Mouse (Mus musculus): ENCODE measurements around the gene Sec14l1. TPM values are rescaled to one million over a fixed set of nuclear protein-coding genes. Genes with fewer than 3 reads are reported as not detected.
A peak's percentile ranks its signal among the peaks of the same experiment; 100 is the strongest.

Sec14l1 gene
- total and polyA plus RNA-seq, 3 experiments: 76.1 to 95.5 (median 82.8) TPM

GRCm38 (mm10) chr11:117086215-117086614 lies 28.8 kb upstream of the Sec14l1 start:
- Histone ChIP-seq H3K4me3 (ENCODE audit: low read depth, low read length) (no peak overlapping the region), H3K36me3 (replicated peaks) (peaks cover 41% of the 10 kb centered on the region), H3K9me3 (replicated peaks) (no peaks in the 10 kb centered on the region), H3K4me1 (ENCODE audit: insufficient read depth, low read depth, low read length) (peaks cover 58% of the 10 kb centered on the region), H3K27me3 (ENCODE audit: insufficient read depth, low read length) (no peaks in the 10 kb centered on the region)
- no peak for DNase-seq (ENCODE audit: low spot score)
- no peak for TF ChIP-seq GATA1 (IDR thresholded peaks at IDR 0.05; ENCODE audit: borderline replicate concordance, low read length)
- no peak for TF ChIP-seq GATA2 (IDR thresholded peaks at IDR 0.05; ENCODE audit: borderline replicate concordance, low read depth, low read length)
- no peak for TF ChIP-seq TAL1 (conservative IDR thresholded peaks at IDR 0.05; ENCODE audit: low read depth, low read length)
- TF ChIP-seq CTCF (IDR thresholded peaks at IDR 0.05; ENCODE audit: low read depth, low read length): no peak
- no peak for TF ChIP-seq POLR2AphosphoS5 (IDR thresholded peaks at IDR 0.05; ENCODE audit: insufficient replicate concordance, low read depth, low read length)
- no peak for ATAC-seq (ENCODE audit: extremely low read depth, insufficient number of reproducible peaks, low FRiP score, poor library complexity, severe bottlenecking)

- no peak for DNase-seq (ENCODE audit: low spot score)
- Histone ChIP-seq H3K4me1 (ENCODE audit: insufficient read depth, low read depth, low read length) (peaks cover 54% of the 10 kb centered on the region), H3K4me3 (ENCODE audit: low read depth, low read length) (no peak overlapping the region), H3K36me3 (replicated peaks) (peaks cover 31% of the 10 kb centered on the region), H3K27me3 (ENCODE audit: insufficient read depth, low read length) (peaks cover 3% of the 10 kb centered on the region; the same call in 1 of the 2 replicates), H3K9me3 (replicated peaks) (no peaks in the 10 kb centered on the region)
- ATAC-seq (ENCODE audit: extremely low read depth, insufficient number of reproducible peaks, low FRiP score, poor library complexity, severe bottlenecking): no peak
- no peak for TF ChIP-seq GATA1 (IDR thresholded peaks at IDR 0.05; ENCODE audit: borderline replicate concordance, low read length)
- no peak for TF ChIP-seq TAL1 (conservative IDR thresholded peaks at IDR 0.05; ENCODE audit: low read depth, low read length)
- no peak for TF ChIP-seq CTCF (IDR thresholded peaks at IDR 0.05; ENCODE audit: low read depth, low read length)
Observed at GRCm38 (mm10) chr11:117087036-117087799, 27.8 kb upstream of the Sec14l1 start.

GRCm38 (mm10) chr11:117088271-117088991 lies 26.5 kb upstream of the Sec14l1 start:
- no peak for DNase-seq (ENCODE audit: low spot score)

DNA sequence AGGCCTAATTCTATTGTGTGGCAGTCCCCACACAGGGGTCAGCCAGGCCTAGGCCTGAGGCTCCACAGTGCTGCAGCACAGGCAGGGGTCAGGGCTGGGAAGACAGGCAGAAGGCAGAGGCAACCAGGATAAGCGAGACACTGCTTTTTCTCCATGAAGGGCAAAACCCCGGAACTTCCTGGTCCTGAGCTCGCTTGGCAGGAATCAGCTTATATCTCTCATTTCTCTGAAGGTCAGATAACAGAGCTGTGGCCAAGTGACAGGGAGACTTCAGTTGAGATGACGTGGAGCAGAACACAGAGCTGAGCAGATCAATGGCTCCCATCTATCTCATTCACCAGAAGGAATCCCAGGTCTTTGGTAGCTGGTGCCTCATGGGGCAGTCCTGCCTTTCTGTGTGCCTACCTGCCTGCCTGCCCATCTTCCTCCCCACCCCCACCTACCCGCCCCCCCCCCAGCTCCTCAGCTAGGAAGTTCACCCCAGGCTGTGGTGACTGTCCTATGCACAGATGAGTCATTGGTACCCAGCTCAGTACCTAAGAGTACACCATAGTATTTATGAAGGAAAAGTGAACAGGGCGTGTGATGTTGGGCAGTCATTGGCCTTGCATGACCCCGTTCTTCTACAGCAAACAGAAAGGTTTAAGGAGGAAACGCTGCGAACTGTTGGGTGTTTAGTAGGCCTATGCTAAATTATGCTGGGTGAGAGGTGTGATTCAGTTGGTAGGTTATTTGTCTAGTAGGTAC lies 25.1 kb upstream of the Sec14l1 start:
- Histone ChIP-seq H3K4me3 (ENCODE audit: low read depth, low read length) (no peak overlapping the region), H3K4me1 (ENCODE audit: insufficient read depth, low read depth, low read length) (peaks cover 65% of the 10 kb centered on the region), H3K9me3 (replicated peaks) (no peaks in the 10 kb centered on the region), H3K27me3 (ENCODE audit: insufficient read depth, low read length) (peaks cover 9% of the 10 kb centered on the region), H3K36me3 (replicated peaks) (peaks cover 7% of the 10 kb centered on the region)
- TF ChIP-seq GATA1 (IDR thresholded peaks at IDR 0.05; ENCODE audit: borderline replicate concordance, low read length) (no peak), TAL1 (conservative IDR thresholded peaks at IDR 0.05; ENCODE audit: low read depth, low read length) (no peak), GATA2 (IDR thresholded peaks at IDR 0.05; ENCODE audit: borderline replicate concordance, low read depth, low read length) (no peak), POLR2AphosphoS5 (IDR thresholded peaks at IDR 0.05; ENCODE audit: insufficient replicate concordance, low read depth, low read length) (no peak), CTCF (IDR thresholded peaks at IDR 0.05; ENCODE audit: low read depth, low read length) (no peak)
- no peak for ATAC-seq (ENCODE audit: extremely low read depth, insufficient number of reproducible peaks, low FRiP score, poor library complexity, severe bottlenecking)
- no peak for DNase-seq (ENCODE audit: low spot score)

More at GRCm38 (mm10) chr11:117088271-117088991, 26.5 kb upstream of the Sec14l1 start:
- ATAC-seq (ENCODE audit: extremely low read depth, insufficient number of reproducible peaks, low FRiP score, poor library complexity, severe bottlenecking): peak; percentile 32
- peaks cover 3% of the 10 kb centered on the region; the same call in 1 of the 2 replicates for H3K27me3 ChIP-seq (ENCODE audit: insufficient read depth, low read length)
- no peak overlapping the region for H3K4me3 ChIP-seq (ENCODE audit: low read depth, low read length)
- no peak for TF ChIP-seq GATA1 (IDR thresholded peaks at IDR 0.05; ENCODE audit: borderline replicate concordance, low read length)
- no peak for TF ChIP-seq GATA2 (IDR thresholded peaks at IDR 0.05; ENCODE audit: borderline replicate concordance, low read depth, low read length)
- TF ChIP-seq TAL1 (conservative IDR thresholded peaks at IDR 0.05; ENCODE audit: low read depth, low read length): no peak
- TF ChIP-seq POLR2AphosphoS5 (IDR thresholded peaks at IDR 0.05; ENCODE audit: insufficient replicate concordance, low read depth, low read length): no peak
- no peak for TF ChIP-seq CTCF (IDR thresholded peaks at IDR 0.05; ENCODE audit: low read depth, low read length)
- no peaks in the 10 kb centered on the region for H3K9me3 ChIP-seq (replicated peaks)
- peaks cover 54% of the 10 kb centered on the region for H3K4me1 ChIP-seq (ENCODE audit: insufficient read depth, low read depth, low read length)
- H3K36me3 ChIP-seq (replicated peaks): peaks cover 19% of the 10 kb centered on the region

DNA sequence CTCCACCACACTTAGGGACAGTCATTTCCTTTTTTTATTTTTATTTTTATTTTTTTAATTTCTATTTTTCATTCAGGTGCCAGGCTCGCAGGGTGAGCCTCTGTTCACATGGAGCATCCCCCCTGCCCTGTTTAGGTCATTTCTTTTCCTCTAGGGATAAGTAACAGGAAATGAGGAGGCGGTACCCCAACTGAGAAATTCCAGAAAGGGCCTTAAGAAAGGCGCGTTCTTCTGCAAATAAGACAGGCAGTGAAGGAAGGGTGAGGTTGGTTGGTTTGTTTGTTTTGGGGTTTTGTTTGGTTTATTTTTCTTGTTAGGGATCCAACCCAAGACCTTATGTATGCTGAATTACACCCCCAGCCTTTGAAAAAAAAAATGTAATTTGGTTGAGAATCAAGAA lies 23.6 kb upstream of the Sec14l1 start:
- Histone ChIP-seq H3K4me1 (ENCODE audit: insufficient read depth, low read depth, low read length) (peaks cover 65% of the 10 kb centered on the region), H3K36me3 (replicated peaks) (peaks cover 5% of the 10 kb centered on the region), H3K9me3 (replicated peaks) (no peaks in the 10 kb centered on the region), H3K27me3 (ENCODE audit: insufficient read depth, low read length) (peaks cover 24% of the 10 kb centered on the region), H3K4me3 (ENCODE audit: low read depth, low read length) (no peak overlapping the region)
- DNase-seq (ENCODE audit: low spot score) (no peak), ATAC-seq (ENCODE audit: extremely low read depth, insufficient number of reproducible peaks, low FRiP score, poor library complexity, severe bottlenecking) (no peak)
- TF ChIP-seq TAL1 (conservative IDR thresholded peaks at IDR 0.05; ENCODE audit: low read depth, low read length) (no peak), POLR2AphosphoS5 (IDR thresholded peaks at IDR 0.05; ENCODE audit: insufficient replicate concordance, low read depth, low read length) (no peak)

- no peak for TF ChIP-seq POLR2AphosphoS5 (IDR thresholded peaks at IDR 0.05; ENCODE audit: insufficient replicate concordance, low read depth, low read length)
- Histone ChIP-seq H3K4me1 (ENCODE audit: insufficient read depth, low read depth, low read length) (peaks cover 65% of the 10 kb centered on the region), H3K27me3 (ENCODE audit: insufficient read depth, low read length) (peaks cover 28% of the 10 kb centered on the region), H3K9me3 (replicated peaks) (no peaks in the 10 kb centered on the region), H3K4me3 (ENCODE audit: low read depth, low read length) (no peak overlapping the region), H3K36me3 (replicated peaks) (peaks cover 4% of the 10 kb centered on the region)
- DNase-seq (ENCODE audit: low spot score): no peak
- ATAC-seq (ENCODE audit: extremely low read depth, insufficient number of reproducible peaks, low FRiP score, poor library complexity, severe bottlenecking): no peak
Observed at GRCm38 (mm10) chr11:117091845-117092244, 23.1 kb upstream of the Sec14l1 start.
